Mouse (Mus musculus): ENCODE measurements around the gene Crim1. TPM values are rescaled to one million over a fixed set of nuclear protein-coding genes. Genes with fewer than 3 reads are reported as not detected.

The Crim1 gene
- polyA plus RNA-seq, 1 experiment: 3.2 TPM

GRCm38 (mm10) chr17:78401311-78401710 is 201.3 kb downstream of the Crim1 start:
- H3K9me3 ChIP-seq: no peaks in the 10 kb centered on the region
- TF ChIP-seq GATA1 (IDR thresholded peaks at IDR 0.05; ENCODE audit: borderline replicate concordance, low read length) (no peak), FLI1 (IDR thresholded peaks at IDR 0.05; ENCODE audit: low read length) (no peak)
- H3K4me1 ChIP-seq: peaks cover 49% of the 10 kb centered on the region
- H3K4me3 ChIP-seq (replicated peaks): no peak overlapping the region
- H3K27me3 ChIP-seq (replicated peaks): no peaks in the 10 kb centered on the region
- H3K36me3 ChIP-seq (replicated peaks; ENCODE audit: low read length): peaks cover 93% of the 10 kb centered on the region

- peaks cover 91% of the 10 kb centered on the region for H3K36me3 ChIP-seq (replicated peaks; ENCODE audit: low read length)
Measured at GRCm38 (mm10) chr17:78401713-78402112, 201.7 kb downstream of the Crim1 start.

GRCm38 (mm10) chr17:78402174-78402573 is 202.1 kb downstream of the Crim1 start:
- Histone ChIP-seq H3K36me3 (replicated peaks; ENCODE audit: low read length) (peaks cover 91% of the 10 kb centered on the region), H3K27me3 (replicated peaks) (no peaks in the 10 kb centered on the region), H3K4me1 (peaks cover 54% of the 10 kb centered on the region), H3K9me3 (no peaks in the 10 kb centered on the region), H3K4me3 (replicated peaks) (no peak overlapping the region)
- no peak for TF ChIP-seq GATA1 (IDR thresholded peaks at IDR 0.05; ENCODE audit: borderline replicate concordance, low read length)
- TF ChIP-seq FLI1 (IDR thresholded peaks at IDR 0.05; ENCODE audit: low read length): no peak

More at GRCm38 (mm10) chr17:78401713-78402112, 201.7 kb downstream of the Crim1 start:
- H3K9me3 ChIP-seq: no peaks in the 10 kb centered on the region
- no peaks in the 10 kb centered on the region for H3K27me3 ChIP-seq (replicated peaks)
- no peak overlapping the region for H3K4me3 ChIP-seq (replicated peaks)
- TF ChIP-seq GATA1 (IDR thresholded peaks at IDR 0.05; ENCODE audit: borderline replicate concordance, low read length) (no peak), FLI1 (IDR thresholded peaks at IDR 0.05; ENCODE audit: low read length) (no peak)
- peaks cover 50% of the 10 kb centered on the region for H3K4me1 ChIP-seq

- Histone ChIP-seq H3K9me3 (no peaks in the 10 kb centered on the region), H3K36me3 (replicated peaks; ENCODE audit: low read length) (peaks cover 90% of the 10 kb centered on the region), H3K4me3 (replicated peaks) (no peak overlapping the region), H3K27me3 (replicated peaks) (no peaks in the 10 kb centered on the region), H3K4me1 (peaks cover 58% of the 10 kb centered on the region)
- no peak for TF ChIP-seq FLI1 (IDR thresholded peaks at IDR 0.05; ENCODE audit: low read length)
- no peak for TF ChIP-seq GATA1 (IDR thresholded peaks at IDR 0.05; ENCODE audit: borderline replicate concordance, low read length)
Measured at GRCm38 (mm10) chr17:78403229-78403628, 203.2 kb downstream of the Crim1 start.

- peaks cover 64% of the 10 kb centered on the region for H3K4me1 ChIP-seq
- H3K9me3 ChIP-seq: no peaks in the 10 kb centered on the region
- peaks cover 90% of the 10 kb centered on the region for H3K36me3 ChIP-seq (replicated peaks; ENCODE audit: low read length)
Measured at GRCm38 (mm10) chr17:78403804-78404203, 203.8 kb downstream of the Crim1 start.

GRCm38 (mm10) chr17:78405336-78405735 is 205.3 kb downstream of the Crim1 start:
- Histone ChIP-seq H3K9me3 (no peaks in the 10 kb centered on the region), H3K36me3 (replicated peaks; ENCODE audit: low read length) (peaks cover 91% of the 10 kb centered on the region), H3K4me1 (peaks cover 67% of the 10 kb centered on the region), H3K4me3 (replicated peaks) (no peak overlapping the region), H3K27me3 (replicated peaks) (no peaks in the 10 kb centered on the region)
- TF ChIP-seq GATA1 (IDR thresholded peaks at IDR 0.05; ENCODE audit: borderline replicate concordance, low read length) (no peak), FLI1 (IDR thresholded peaks at IDR 0.05; ENCODE audit: low read length) (no peak)

More at GRCm38 (mm10) chr17:78403804-78404203, 203.8 kb downstream of the Crim1 start:
- Histone ChIP-seq H3K4me3 (replicated peaks) (no peak overlapping the region), H3K27me3 (replicated peaks) (no peaks in the 10 kb centered on the region)
- TF ChIP-seq FLI1 (IDR thresholded peaks at IDR 0.05; ENCODE audit: low read length) (no peak), GATA1 (IDR thresholded peaks at IDR 0.05; ENCODE audit: borderline replicate concordance, low read length) (no peak)

GRCm38 (mm10) chr17:78406854-78407253 is 206.8 kb downstream of the Crim1 start:
- H3K36me3 ChIP-seq (replicated peaks; ENCODE audit: low read length): peaks cover 91% of the 10 kb centered on the region
- no peaks in the 10 kb centered on the region for H3K9me3 ChIP-seq
- H3K27me3 ChIP-seq (replicated peaks): no peaks in the 10 kb centered on the region
- TF ChIP-seq GATA1 (IDR thresholded peaks at IDR 0.05; ENCODE audit: borderline replicate concordance, low read length) (no peak), FLI1 (IDR thresholded peaks at IDR 0.05; ENCODE audit: low read length) (no peak)
- no peak overlapping the region for H3K4me3 ChIP-seq (replicated peaks)
- peaks cover 56% of the 10 kb centered on the region for H3K4me1 ChIP-seq

- Histone ChIP-seq H3K36me3 (replicated peaks; ENCODE audit: low read length) (peaks cover 91% of the 10 kb centered on the region), H3K4me1 (peaks cover 55% of the 10 kb centered on the region), H3K4me3 (replicated peaks) (no peak overlapping the region), H3K9me3 (no peaks in the 10 kb centered on the region), H3K27me3 (replicated peaks) (no peaks in the 10 kb centered on the region)
- TF ChIP-seq GATA1 (IDR thresholded peaks at IDR 0.05; ENCODE audit: borderline replicate concordance, low read length) (no peak), FLI1 (IDR thresholded peaks at IDR 0.05; ENCODE audit: low read length) (no peak)
Measured at GRCm38 (mm10) chr17:78407581-78407980, 207.5 kb downstream of the Crim1 start.

GRCm38 (mm10) chr17:78408386-78408785 is 208.3 kb downstream of the Crim1 start:
- H3K36me3 ChIP-seq (replicated peaks; ENCODE audit: low read length): peaks cover 86% of the 10 kb centered on the region

GRCm38 (mm10) chr17:78409900-78410299 is 209.9 kb downstream of the Crim1 start:
- TF ChIP-seq GATA1 (IDR thresholded peaks at IDR 0.05; ENCODE audit: borderline replicate concordance, low read length) (no peak), FLI1 (IDR thresholded peaks at IDR 0.05; ENCODE audit: low read length) (no peak)

More at GRCm38 (mm10) chr17:78408386-78408785, 208.3 kb downstream of the Crim1 start:
- no peak overlapping the region for H3K4me3 ChIP-seq (replicated peaks)
- no peak for TF ChIP-seq GATA1 (IDR thresholded peaks at IDR 0.05; ENCODE audit: borderline replicate concordance, low read length)
- peaks cover 54% of the 10 kb centered on the region for H3K4me1 ChIP-seq
- no peaks in the 10 kb centered on the region for H3K27me3 ChIP-seq (replicated peaks)
- no peaks in the 10 kb centered on the region for H3K9me3 ChIP-seq

GRCm38 (mm10) chr17:78415255-78415654 is 215.2 kb downstream of the Crim1 start:
- H3K9me3 ChIP-seq: no peaks in the 10 kb centered on the region
- H3K4me3 ChIP-seq (replicated peaks): peak overlapping the region; percentile 87
- peaks cover 30% of the 10 kb centered on the region for H3K36me3 ChIP-seq (replicated peaks; ENCODE audit: low read length)
- TF ChIP-seq FLI1 (IDR thresholded peaks at IDR 0.05; ENCODE audit: low read length): no peak
- TF ChIP-seq GATA1 (IDR thresholded peaks at IDR 0.05; ENCODE audit: borderline replicate concordance, low read length): no peak
- H3K27me3 ChIP-seq (replicated peaks): no peaks in the 10 kb centered on the region
- H3K4me1 ChIP-seq: peaks cover 64% of the 10 kb centered on the region

More at GRCm38 (mm10) chr17:78409900-78410299, 209.9 kb downstream of the Crim1 start:
- no peak overlapping the region for H3K4me3 ChIP-seq (replicated peaks)
- peaks cover 71% of the 10 kb centered on the region for H3K36me3 ChIP-seq (replicated peaks; ENCODE audit: low read length)
- no peaks in the 10 kb centered on the region for H3K27me3 ChIP-seq (replicated peaks)
- no peaks in the 10 kb centered on the region for H3K9me3 ChIP-seq
- H3K4me1 ChIP-seq: peaks cover 52% of the 10 kb centered on the region
